Mouse (Mus musculus): ENCODE measurements at regions not wholly inside any gene's neighbourhood (a gene's known extent, or its start where the extent isn't known, plus 50 kb on each side); places are given as distances from the start of the nearest gene placed in this dataset.

DNA sequence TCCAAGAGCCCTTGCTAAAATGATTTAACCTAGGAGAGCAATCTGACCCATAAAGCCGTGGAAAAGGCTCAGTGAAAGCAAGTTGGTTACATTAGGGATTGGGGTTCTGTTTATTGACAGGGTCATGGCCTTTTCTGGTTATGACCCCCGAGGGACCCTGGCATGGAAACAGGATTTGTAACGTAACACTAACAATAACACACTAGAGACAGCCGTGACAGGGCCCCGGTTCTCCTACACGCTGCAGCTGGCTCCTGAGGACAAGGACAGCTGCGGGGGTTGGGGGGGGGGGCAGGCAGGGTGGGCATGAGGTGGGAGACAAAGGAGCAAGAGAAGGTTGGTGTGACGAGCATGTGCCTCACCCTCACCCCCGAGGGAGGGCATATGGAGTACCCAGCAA, 300.4 kb downstream of the Ets1 start:
- TF ChIP-seq REST (IDR thresholded peaks at IDR 0.05; ENCODE audit: insufficient read depth, insufficient read length), result no peak
- TF ChIP-seq MAX (IDR thresholded peaks at IDR 0.05; ENCODE audit: low read depth), result no peak
- TF ChIP-seq POLR2A (IDR thresholded peaks at IDR 0.05; ENCODE audit: insufficient read length, low read depth), result no peak
- TF ChIP-seq SRF (IDR thresholded peaks at IDR 0.05; ENCODE audit: control insufficient read depth, insufficient read length, low read depth), result no peak
- TF ChIP-seq MYOG (IDR thresholded peaks at IDR 0.05; ENCODE audit: control insufficient read depth in 1 of 3, insufficient read depth in 1 of 3, insufficient read length in 2 of 3, low read depth in 2 of 3), result no peak
- no peak for TF ChIP-seq TCF3 (IDR thresholded peaks at IDR 0.05; ENCODE audit: insufficient read length, low read depth)
- no peak for TF ChIP-seq USF1 (IDR thresholded peaks at IDR 0.05; ENCODE audit: low read depth)
- TF ChIP-seq CEBPB (IDR thresholded peaks at IDR 0.05; ENCODE audit: insufficient read depth, poor library complexity, severe bottlenecking), result no peak
- TF ChIP-seq POLR2AphosphoS2 (IDR thresholded peaks at IDR 0.05; ENCODE audit: insufficient read length, low read depth), result no peak
- TF ChIP-seq TCF12 (IDR thresholded peaks at IDR 0.05; ENCODE audit: insufficient read depth, poor library complexity, severe bottlenecking), result no peak
- TF ChIP-seq MYOD1 (IDR thresholded peaks at IDR 0.05; ENCODE audit: control insufficient read depth in 1 of 3, insufficient read length in 2 of 3, low read depth in 2 of 3), result no peak
